Mouse (Mus musculus) hindbrain, embryonic 14.5 days (tissue): ENCODE data around the gene Prex1. TPM values are rescaled to one million over a fixed set of nuclear protein-coding genes. Genes with fewer than 3 reads are reported as not detected.
A peak's percentile ranks its signal among the peaks of the same experiment; 100 is the strongest.

Source experiments
- ATAC-seq: fragments of 200-750 bp; cut with Nextera tagmentation; 2 replicates; pipeline ENCODE4 v1.8.0; 2017; ENCODE audit warnings: moderate number of reproducible peaks, mild to moderate bottlenecking, moderate TSS enrichment, moderate library complexity; ENCODE audit not compliant: low FRiP score
- DNase-seq: peaks from one replicate; pipeline ENCODE4 v3.0.0-alpha.2; 2015; ENCODE audit warnings: low spot score
- H3K27ac ChIP-seq: fragments of 300-500 bp; sonication (generic); 2 replicates; pipeline ENCODE4 v1.5.1; 2014; ENCODE audit warnings: mild to moderate bottlenecking, moderate library complexity
- H3K27me3 ChIP-seq: fragments of 300-500 bp; sonication (generic); 2 replicates; pipeline ENCODE4 v1.6.1; 2014; ENCODE audit warnings: mild to moderate bottlenecking, low read length, mixed read lengths; ENCODE audit not compliant: control insufficient read depth, insufficient read depth
- H3K36me3 ChIP-seq: fragments of 300-500 bp; sonication (generic); replicated peaks from 2 replicates; pipeline ENCODE4 v1.6.1; 2014; ENCODE audit not compliant: control insufficient read depth, insufficient read depth
- H3K4me1 ChIP-seq: fragments of 300-500 bp; sonication (generic); replicated peaks from 2 replicates; pipeline ENCODE4 v1.6.1; 2014; ENCODE audit warnings: antibody characterized with exemption, low read length, mixed read lengths; ENCODE audit not compliant: control insufficient read depth, insufficient read depth
- H3K4me2 ChIP-seq: fragments of 300-500 bp; sonication (generic); replicated peaks from 2 replicates; pipeline ENCODE4 v1.6.1; 2014; ENCODE audit warnings: mild to moderate bottlenecking, moderate library complexity
- H3K4me3 ChIP-seq: fragments of 300-500 bp; sonication (generic); replicated peaks from 2 replicates; pipeline ENCODE4 v1.5.1; 2014; ENCODE audit warnings: mild to moderate bottlenecking, low read length
- H3K9ac ChIP-seq: fragments of 300-500 bp; sonication (generic); 2 replicates; pipeline ENCODE4 v1.6.1; 2014
- H3K9me3 ChIP-seq: fragments of 300-500 bp; sonication (generic); 2 replicates; pipeline ENCODE4 v1.6.1; 2016; ENCODE audit warnings: low read length; ENCODE audit not compliant: control insufficient read depth
- WGBS: fragments of 180-500 bp; shearing (Covaris S2); extraction: QIAGEN DNeasy Blood & Tissue Kit; methylation state at CpG from one replicate; pipeline ENCODE4 v1.1.7; 2014; 5-methylcytosine and 5-hydroxymethylcytosine counted together
- polyA plus RNA-seq: library from polyadenylated mRNA; unstranded; fragments of >200 nt; fragmentation: Nextera tagmentation; extraction: Ambion mirVana; gene quantifications from 2 replicates; pipeline ENCODE4 v1.2.1, GENCODE M21; 2014

Prex1 gene
- polyA plus RNA-seq, 1 experiment from 2014 or later: 27.3 TPM

GRCm38 (mm10) chr2:166575419-166575818, 138.2 kb downstream of the Prex1 start:
- Histone ChIP-seq H3K27me3 (no peaks in the 10 kb centered on the region), H3K36me3 (peaks cover 3% of the 10 kb centered on the region), H3K27ac (no peak overlapping the region), H3K9me3 (no peaks in the 10 kb centered on the region), H3K4me1 (no peaks in the 10 kb centered on the region), H3K4me3 (no peak overlapping the region), H3K9ac (no peak overlapping the region), H3K4me2 (no peak overlapping the region)
- ATAC-seq: no peak
- no peak for DNase-seq
- WGBS: 40% methylated on average over 15 of the region's 17 CpGs

GRCm38 (mm10) chr2:166574934-166575333, 138.7 kb downstream of the Prex1 start:
- DNase-seq (peak; percentile 76), ATAC-seq (no peak)
- WGBS: 24% methylated on average over 7 of the region's 7 CpGs
- H3K4me1 ChIP-seq: no peaks in the 10 kb centered on the region
- no peak overlapping the region for H3K27ac ChIP-seq
- no peak overlapping the region for H3K4me3 ChIP-seq
- no peaks in the 10 kb centered on the region for H3K27me3 ChIP-seq
- H3K4me2 ChIP-seq: no peak overlapping the region
- no peaks in the 10 kb centered on the region for H3K9me3 ChIP-seq
- no peak overlapping the region for H3K9ac ChIP-seq
- peaks cover 6% of the 10 kb centered on the region for H3K36me3 ChIP-seq

- no peak overlapping the region for H3K4me3 ChIP-seq
- H3K9me3 ChIP-seq: no peaks in the 10 kb centered on the region
- 88% methylated on average over 5 of the region's 5 CpGs for WGBS
- H3K36me3 ChIP-seq: peaks cover 9% of the 10 kb centered on the region
- H3K4me1 ChIP-seq: no peaks in the 10 kb centered on the region
- H3K9ac ChIP-seq: no peak overlapping the region
- ATAC-seq: no peak
- H3K27me3 ChIP-seq: no peaks in the 10 kb centered on the region
- no peak for DNase-seq
- H3K27ac ChIP-seq: no peak overlapping the region
- H3K4me2 ChIP-seq: no peak overlapping the region
Observed at GRCm38 (mm10) chr2:166573621-166574020, 140.0 kb downstream of the Prex1 start.

- 96% methylated on average over 3 of the region's 3 CpGs for whole genome bisulfite sequencing
- Histone ChIP-seq H3K4me2 (no peak overlapping the region), H3K4me3 (no peak overlapping the region), H3K36me3 (peaks cover 9% of the 10 kb centered on the region), H3K27me3 (no peaks in the 10 kb centered on the region), H3K9ac (no peak overlapping the region), H3K4me1 (no peaks in the 10 kb centered on the region), H3K9me3 (no peaks in the 10 kb centered on the region), H3K27ac (no peak overlapping the region)
- DNase-seq (no peak), ATAC-seq (no peak)
Observed at GRCm38 (mm10) chr2:166572297-166572696, 141.3 kb downstream of the Prex1 start.

- Histone ChIP-seq H3K27me3 (no peaks in the 10 kb centered on the region), H3K9ac (no peak overlapping the region), H3K4me1 (no peaks in the 10 kb centered on the region), H3K36me3 (peaks cover 9% of the 10 kb centered on the region), H3K27ac (no peak overlapping the region), H3K9me3 (no peaks in the 10 kb centered on the region), H3K4me3 (no peak overlapping the region), H3K4me2 (no peak overlapping the region)
- no peak for ATAC-seq
- WGBS: 94% methylated on average over 9 of the region's 9 CpGs
- no peak for DNase-seq
Observed at GRCm38 (mm10) chr2:166569182-166569581, 144.4 kb downstream of the Prex1 start.

- no peak for DNase-seq
- H3K9me3 ChIP-seq: no peaks in the 10 kb centered on the region
- no peak overlapping the region for H3K27ac ChIP-seq
- H3K27me3 ChIP-seq: 0 out of 2 replicates have a peak, but pooled peaks cover 2% of the 10 kb centered on the region
- no peak overlapping the region for H3K4me3 ChIP-seq
- peaks cover 6% of the 10 kb centered on the region for H3K36me3 ChIP-seq
- ATAC-seq: no peak
- no peak overlapping the region for H3K9ac ChIP-seq
- no peaks in the 10 kb centered on the region for H3K4me1 ChIP-seq
- WGBS: 78% methylated on average over 5 of the region's 5 CpGs
- no peak overlapping the region for H3K4me2 ChIP-seq
Observed at GRCm38 (mm10) chr2:166565503-166565902, 148.1 kb downstream of the Prex1 start.

- no peak overlapping the region for H3K4me3 ChIP-seq
- peaks cover 6% of the 10 kb centered on the region for H3K4me1 ChIP-seq
- no peaks in the 10 kb centered on the region; the same call in 1 of the 2 replicates for H3K36me3 ChIP-seq
- 8% methylated on average over 11 of the region's 11 CpGs for WGBS
- no peak overlapping the region for H3K4me2 ChIP-seq
- peak; percentile 84 for DNase-seq
- ATAC-seq: peak; percentile 38; the same call in 1 of the 2 replicates
- H3K9me3 ChIP-seq: no peaks in the 10 kb centered on the region
- no peak overlapping the region for H3K9ac ChIP-seq
- 0 out of 2 replicates have a peak, but pooled peaks cover 2% of the 10 kb centered on the region for H3K27me3 ChIP-seq
- no peak overlapping the region for H3K27ac ChIP-seq
Observed at GRCm38 (mm10) chr2:166564455-166564854, 149.2 kb downstream of the Prex1 start.

GRCm38 (mm10) chr2:166563890-166564289, 149.7 kb downstream of the Prex1 start:
- H3K9ac ChIP-seq: no peak overlapping the region
- 0 out of 2 replicates have a peak, but pooled peaks cover 2% of the 10 kb centered on the region for H3K27me3 ChIP-seq
- no peak overlapping the region for H3K27ac ChIP-seq
- no peaks in the 10 kb centered on the region; the same call in 1 of the 2 replicates for H3K36me3 ChIP-seq
- H3K4me1 ChIP-seq: peaks cover 11% of the 10 kb centered on the region
- peak; percentile 90 for DNase-seq
- no peak overlapping the region for H3K4me3 ChIP-seq
- H3K9me3 ChIP-seq: no peaks in the 10 kb centered on the region
- no peak for ATAC-seq
- no peak overlapping the region for H3K4me2 ChIP-seq
- WGBS: 21% methylated on average over 6 of the region's 6 CpGs

- no peak overlapping the region for H3K27ac ChIP-seq
- H3K27me3 ChIP-seq: 0 out of 2 replicates have a peak, but pooled peaks cover 2% of the 10 kb centered on the region
- H3K36me3 ChIP-seq: no peaks in the 10 kb centered on the region; the same call in 1 of the 2 replicates
- DNase-seq: no peak
- 91% methylated on average over 9 of the region's 9 CpGs for WGBS
- no peak overlapping the region for H3K4me3 ChIP-seq
- H3K4me1 ChIP-seq: peaks cover 16% of the 10 kb centered on the region
- H3K9ac ChIP-seq: no peak overlapping the region
- H3K4me2 ChIP-seq: no peak overlapping the region
- H3K9me3 ChIP-seq: no peaks in the 10 kb centered on the region
- ATAC-seq: no peak
Observed at GRCm38 (mm10) chr2:166563076-166563475, 150.6 kb downstream of the Prex1 start.

- H3K27ac ChIP-seq: no peak overlapping the region
- no peaks in the 10 kb centered on the region; the same call in 1 of the 2 replicates for H3K36me3 ChIP-seq
- H3K27me3 ChIP-seq: 0 out of 2 replicates have a peak, but pooled peaks cover 2% of the 10 kb centered on the region
- no peak overlapping the region for H3K4me3 ChIP-seq
- H3K9me3 ChIP-seq: no peaks in the 10 kb centered on the region
- peaks cover 19% of the 10 kb centered on the region for H3K4me1 ChIP-seq
- H3K4me2 ChIP-seq: no peak overlapping the region
- ATAC-seq (no peak), DNase-seq (no peak)
- WGBS: 71% methylated on average over 7 of the region's 7 CpGs
- H3K9ac ChIP-seq: no peak overlapping the region
Observed at GRCm38 (mm10) chr2:166561781-166562180, 151.9 kb downstream of the Prex1 start.
